In the genomic region with DNA sequence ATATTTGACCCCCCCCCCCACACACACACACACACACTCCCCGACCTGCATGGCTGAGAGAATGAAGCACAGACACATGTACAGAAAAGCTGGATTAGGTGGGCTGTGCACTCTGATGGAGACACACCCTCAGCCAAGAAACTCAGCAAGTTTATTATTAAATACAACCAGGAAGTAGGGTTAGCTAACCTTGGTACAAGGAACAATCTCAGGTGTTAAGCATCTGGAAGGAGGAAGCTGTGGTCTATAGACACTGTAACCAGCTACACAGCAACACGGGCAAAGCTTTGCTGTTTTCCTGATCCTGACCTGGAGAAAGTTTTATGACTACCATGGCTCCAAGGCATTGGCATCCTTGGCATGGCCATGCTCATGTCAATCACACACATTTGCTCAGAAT, we compare ENCODE assay signal across 16 mouse cellular contexts.
"Had no signal": no experiment of that assay in that cellular context is flagged by ENCODE, and none has a peak within 500 bp of the region (broad histone marks: within the 10 kb centered on the region; RNA-seq: fewer than 3 reads in every experiment).

No protein-coding gene starts in this region.

- ATAC-seq: liver, postnatal 0 days; lung, postnatal 0 days; midbrain, embryonic 13.5 days; midbrain, embryonic 15.5 days had no signal

- H3K36me3 ChIP-seq: liver, embryonic 13.5 days; liver, embryonic 15.5 days; lung, embryonic 15.5 days; midbrain, embryonic 13.5 days; midbrain, embryonic 15.5 days; neural tube, embryonic 12.5 days had no signal

- H3K4me3 ChIP-seq: liver, embryonic 13.5 days; liver, embryonic 15.5 days; lung, embryonic 15.5 days; megakaryocyte, embryonic 14.5 days; midbrain, embryonic 13.5 days; midbrain, embryonic 15.5 days; neural tube, embryonic 12.5 days had no signal

- H3K9me3 ChIP-seq: liver, embryonic 13.5 days; liver, embryonic 15.5 days; lung, embryonic 15.5 days; megakaryocyte, embryonic 14.5 days; midbrain, embryonic 13.5 days; midbrain, embryonic 15.5 days; neural tube, embryonic 12.5 days had no signal

- H3K4me2 ChIP-seq: liver, embryonic 13.5 days; liver, embryonic 15.5 days; lung, embryonic 15.5 days; midbrain, embryonic 11.5 days; midbrain, embryonic 13.5 days; midbrain, embryonic 15.5 days; neural tube, embryonic 12.5 days had no signal

- H3K4me1 ChIP-seq: liver, embryonic 13.5 days; liver, embryonic 15.5 days; lung, embryonic 15.5 days; midbrain, embryonic 13.5 days; midbrain, embryonic 15.5 days; neural tube, embryonic 12.5 days had no signal

- H3K9ac ChIP-seq: liver, embryonic 13.5 days; liver, embryonic 15.5 days; liver, postnatal 0 days; lung, embryonic 15.5 days; midbrain, embryonic 13.5 days; midbrain, embryonic 15.5 days; neural tube, embryonic 12.5 days had no signal

- DNase-seq: liver, embryonic 13.5 days; liver, postnatal 0 days; lung, adult 2 months; lung, postnatal 4 days; retina, postnatal 1 day; right cerebral cortex, adult 18-20 months; thymus, postnatal 14 days; thymus, postnatal 36 days had no signal

- H3K27ac ChIP-seq: liver, embryonic 13.5 days; liver, embryonic 15.5 days; lung, embryonic 15.5 days; midbrain, embryonic 13.5 days; midbrain, embryonic 15.5 days; neural tube, embryonic 12.5 days had no signal

- H3K27me3 ChIP-seq: liver, embryonic 13.5 days; liver, embryonic 15.5 days; lung, embryonic 15.5 days; megakaryocyte, embryonic 14.5 days; midbrain, embryonic 13.5 days; midbrain, embryonic 15.5 days; neural tube, embryonic 12.5 days had no signal
